Mouse (Mus musculus) limb, embryonic 15.5 days (tissue): Measurements from ENCODE around the gene Ank3. TPM values are rescaled to one million over a fixed set of nuclear protein-coding genes. Genes with fewer than 3 reads are reported as not detected.

Experiments used
- ATAC-seq: fragments of 200-750 bp; cut with Nextera tagmentation; 2 replicates; pipeline ENCODE4 v1.8.0; 2017; ENCODE audit warnings: low read depth, moderate TSS enrichment; ENCODE audit not compliant: insufficient number of reproducible peaks, low FRiP score, low TSS enrichment
- H3K27ac ChIP-seq: fragments of 300-500 bp; sonication (generic); 2 replicates; pipeline ENCODE4 v1.5.1; 2015; ENCODE audit warnings: moderate library complexity, mild to moderate bottlenecking, inconsistent platforms
- H3K27me3 ChIP-seq: fragments of 300-500 bp; sonication (generic); 2 replicates; pipeline ENCODE4 v1.6.1; 2015; ENCODE audit warnings: inconsistent platforms
- H3K36me3 ChIP-seq: fragments of 300-500 bp; sonication (generic); 2 replicates; pipeline ENCODE4 v1.6.1; 2015; ENCODE audit warnings: inconsistent platforms
- H3K4me1 ChIP-seq: fragments of 300-500 bp; sonication (generic); 2 replicates; pipeline ENCODE4 v1.6.1; 2015; ENCODE audit warnings: inconsistent platforms
- H3K4me2 ChIP-seq: fragments of 300-500 bp; sonication (generic); 2 replicates; pipeline ENCODE4 v1.6.1; 2015; ENCODE audit warnings: mild to moderate bottlenecking, inconsistent platforms
- H3K4me3 ChIP-seq: fragments of 300-500 bp; sonication (generic); 2 replicates; pipeline ENCODE4 v1.5.1; 2015; ENCODE audit warnings: mild to moderate bottlenecking, inconsistent platforms
- H3K9ac ChIP-seq: fragments of 300-500 bp; sonication (generic); 2 replicates; pipeline ENCODE4 v1.6.1; 2015; ENCODE audit warnings: inconsistent platforms
- H3K9me3 ChIP-seq: fragments of 300-500 bp; sonication (generic); 2 replicates; pipeline ENCODE4 v1.6.1; 2016; ENCODE audit warnings: inconsistent platforms
- WGBS: fragments of 180-500 bp; shearing (Covaris S2); methylation state at CpG from one replicate; pipeline ENCODE4 v1.1.7; 2015; 5-methylcytosine and 5-hydroxymethylcytosine counted together
- polyA plus RNA-seq: library from polyadenylated mRNA; unstranded; fragments of >200 nt; fragmentation: Nextera tagmentation; extraction: Ambion mirVana; gene quantifications from 2 replicates; pipeline ENCODE4 v1.2.1, GENCODE M21; 2015

The Ank3 gene
- polyA plus RNA-seq, 1 experiment from 2014 or later = 29.1 TPM

GRCm38 (mm10) chr10:69611839-69612340 is 213.3 kb downstream of the Ank3 start:
- Histone ChIP-seq H3K27ac (peak overlapping the region; percentile 68; the same call in 1 of the 2 replicates), H3K4me1 (peaks cover 12% of the 10 kb centered on the region), H3K4me3 (no peak overlapping the region), H3K27me3 (no peaks in the 10 kb centered on the region), H3K9me3 (no peaks in the 10 kb centered on the region), H3K9ac (no peak overlapping the region), H3K36me3 (no peaks in the 10 kb centered on the region), H3K4me2 (0 out of 2 replicates have a peak overlapping the region, but pooled peaks have one; percentile 14)
- ATAC-seq = peak; percentile 86
- 24% methylated on average over 5 of the region's 5 CpGs for WGBS

GRCm38 (mm10) chr10:69616953-69617352 is 218.4 kb downstream of the Ank3 start:
- Histone ChIP-seq H3K27ac (no peak overlapping the region), H3K36me3 (no peaks in the 10 kb centered on the region), H3K4me2 (no peak overlapping the region), H3K9ac (no peak overlapping the region), H3K4me1 (peaks cover 4% of the 10 kb centered on the region), H3K9me3 (no peaks in the 10 kb centered on the region), H3K27me3 (no peaks in the 10 kb centered on the region), H3K4me3 (no peak overlapping the region)
- WGBS = 88% methylated on average over 3 of the region's 3 CpGs
- ATAC-seq = no peak

- Histone ChIP-seq H3K4me1 (no peaks in the 10 kb centered on the region), H3K27ac (no peak overlapping the region), H3K9me3 (no peaks in the 10 kb centered on the region), H3K4me3 (no peak overlapping the region), H3K4me2 (no peak overlapping the region), H3K9ac (no peak overlapping the region), H3K27me3 (no peaks in the 10 kb centered on the region), H3K36me3 (no peaks in the 10 kb centered on the region)
- WGBS = 75% methylated on average over 16 of the region's 16 CpGs
- no peak for ATAC-seq
Observed at GRCm38 (mm10) chr10:69617537-69618112, 219.1 kb downstream of the Ank3 start.

GRCm38 (mm10) chr10:69620692-69621382 is 222.3 kb downstream of the Ank3 start:
- Histone ChIP-seq H3K36me3 (no peaks in the 10 kb centered on the region), H3K4me2 (no peak overlapping the region), H3K4me1 (no peaks in the 10 kb centered on the region), H3K4me3 (no peak overlapping the region), H3K9ac (no peak overlapping the region), H3K27ac (no peak overlapping the region), H3K27me3 (no peaks in the 10 kb centered on the region), H3K9me3 (no peaks in the 10 kb centered on the region)
- 78% methylated on average over 7 of the region's 7 CpGs for WGBS
- no peak for ATAC-seq

GRCm38 (mm10) chr10:69627767-69628166 is 229.2 kb downstream of the Ank3 start:
- H3K9me3 ChIP-seq = no peaks in the 10 kb centered on the region
- no peak overlapping the region for H3K4me2 ChIP-seq
- no peak overlapping the region for H3K4me3 ChIP-seq
- no peak for ATAC-seq
- WGBS = 79% methylated on average over 3 of the region's 3 CpGs
- H3K4me1 ChIP-seq = peaks cover 3% of the 10 kb centered on the region; the same call in 1 of the 2 replicates
- H3K27ac ChIP-seq = no peak overlapping the region
- no peaks in the 10 kb centered on the region for H3K36me3 ChIP-seq
- no peak overlapping the region for H3K9ac ChIP-seq
- no peaks in the 10 kb centered on the region for H3K27me3 ChIP-seq

GRCm38 (mm10) chr10:69628743-69629142 is 230.2 kb downstream of the Ank3 start:
- 18% methylated on average over 6 of the region's 6 CpGs for WGBS
- Histone ChIP-seq H3K4me3 (no peak overlapping the region), H3K4me1 (peaks cover 5% of the 10 kb centered on the region), H3K4me2 (no peak overlapping the region), H3K9ac (no peak overlapping the region), H3K9me3 (no peaks in the 10 kb centered on the region), H3K27ac (no peak overlapping the region), H3K27me3 (no peaks in the 10 kb centered on the region), H3K36me3 (no peaks in the 10 kb centered on the region)
- no peak for ATAC-seq

- Histone ChIP-seq H3K9me3 (no peaks in the 10 kb centered on the region), H3K36me3 (no peaks in the 10 kb centered on the region), H3K27me3 (no peaks in the 10 kb centered on the region), H3K27ac (no peak overlapping the region), H3K4me2 (no peak overlapping the region), H3K9ac (no peak overlapping the region), H3K4me3 (no peak overlapping the region), H3K4me1 (peaks cover 16% of the 10 kb centered on the region)
- no peak for ATAC-seq
- whole genome bisulfite sequencing = 43% methylated on average over 7 of the region's 7 CpGs
Observed at GRCm38 (mm10) chr10:69630802-69631388, 232.3 kb downstream of the Ank3 start.

- WGBS = 88% methylated on average over 8 of the region's 8 CpGs
- H3K27ac ChIP-seq = no peak overlapping the region
- peaks cover 16% of the 10 kb centered on the region for H3K4me1 ChIP-seq
- ATAC-seq = no peak
- H3K9ac ChIP-seq = no peak overlapping the region
- H3K9me3 ChIP-seq = no peaks in the 10 kb centered on the region
- H3K4me3 ChIP-seq = no peak overlapping the region
- H3K27me3 ChIP-seq = no peaks in the 10 kb centered on the region
- no peaks in the 10 kb centered on the region for H3K36me3 ChIP-seq
- H3K4me2 ChIP-seq = no peak overlapping the region
Observed at GRCm38 (mm10) chr10:69632885-69633284, 234.3 kb downstream of the Ank3 start.

GRCm38 (mm10) chr10:69634891-69635290 is 236.3 kb downstream of the Ank3 start:
- Histone ChIP-seq H3K9ac (no peak overlapping the region), H3K4me1 (peaks cover 19% of the 10 kb centered on the region), H3K27ac (peak overlapping the region; percentile 24; the same call in 1 of the 2 replicates), H3K27me3 (no peaks in the 10 kb centered on the region), H3K36me3 (no peaks in the 10 kb centered on the region), H3K4me2 (no peak overlapping the region), H3K4me3 (no peak overlapping the region), H3K9me3 (no peaks in the 10 kb centered on the region)
- 45% methylated on average over 5 of the region's 5 CpGs for WGBS
- ATAC-seq = no peak

GRCm38 (mm10) chr10:69635910-69636656 is 237.5 kb downstream of the Ank3 start:
- H3K27ac ChIP-seq = no peak overlapping the region
- no peaks in the 10 kb centered on the region for H3K27me3 ChIP-seq
- H3K4me3 ChIP-seq = no peak overlapping the region
- H3K9ac ChIP-seq = no peak overlapping the region
- no peaks in the 10 kb centered on the region for H3K9me3 ChIP-seq
- H3K36me3 ChIP-seq = no peaks in the 10 kb centered on the region
- 42% methylated on average over 11 of the region's 11 CpGs for WGBS
- H3K4me1 ChIP-seq = peaks cover 16% of the 10 kb centered on the region
- H3K4me2 ChIP-seq = no peak overlapping the region
- no peak for ATAC-seq

GRCm38 (mm10) chr10:69639138-69639537 is 240.6 kb downstream of the Ank3 start:
- H3K9ac ChIP-seq = no peak overlapping the region
- H3K4me2 ChIP-seq = no peak overlapping the region
- no peaks in the 10 kb centered on the region for H3K9me3 ChIP-seq
- no peaks in the 10 kb centered on the region for H3K36me3 ChIP-seq
- H3K27ac ChIP-seq = no peak overlapping the region
- no peak for ATAC-seq
- H3K4me1 ChIP-seq = peaks cover 11% of the 10 kb centered on the region
- no peak overlapping the region for H3K4me3 ChIP-seq
- WGBS = 80% methylated on average over 6 of the region's 6 CpGs
- no peaks in the 10 kb centered on the region for H3K27me3 ChIP-seq
